Mouse (Mus musculus) midbrain, postnatal 0 days (tissue): ENCODE data around the gene Bst2. TPM values are rescaled to one million over a fixed set of nuclear protein-coding genes. Genes with fewer than 3 reads are reported as not detected.

Source experiments
- ATAC-seq: fragments of 200-750 bp; cut with Nextera tagmentation; 2 replicates; pipeline ENCODE4 v1.8.0; 2017; ENCODE audit warnings: moderate number of reproducible peaks, mild to moderate bottlenecking, moderate TSS enrichment, moderate library complexity; ENCODE audit not compliant: low FRiP score
- DNase-seq: peaks from one replicate; pipeline ENCODE4 v3.0.0-alpha.2; 2015; ENCODE audit warnings: low spot score
- H3K27ac ChIP-seq: fragments of 300-500 bp; sonication (generic); 2 replicates; pipeline ENCODE4 v1.5.1; 2014; ENCODE audit warnings: low read depth, mild to moderate bottlenecking, low read length, mixed read lengths
- H3K27me3 ChIP-seq: fragments of 300-500 bp; sonication (generic); 2 replicates; pipeline ENCODE4 v1.6.1; 2014; ENCODE audit warnings: low read length, control low read depth, mixed read lengths; ENCODE audit not compliant: insufficient read depth
- H3K36me3 ChIP-seq: fragments of 300-500 bp; sonication (generic); 2 replicates; pipeline ENCODE4 v1.6.1; 2014; ENCODE audit warnings: low read length, control low read depth, mixed read lengths; ENCODE audit not compliant: insufficient read depth
- H3K4me1 ChIP-seq: fragments of 300-500 bp; sonication (generic); 2 replicates; pipeline ENCODE4 v1.6.1; 2014; ENCODE audit warnings: mild to moderate bottlenecking, control low read depth, antibody characterized with exemption, low read length, mixed read lengths; ENCODE audit not compliant: insufficient read depth
- H3K4me2 ChIP-seq: fragments of 300-500 bp; sonication (generic); 2 replicates; pipeline ENCODE4 v1.6.1; 2014; ENCODE audit warnings: low read depth, mild to moderate bottlenecking, low read length, mixed read lengths; ENCODE audit not compliant: poor library complexity, severe bottlenecking
- H3K4me3 ChIP-seq: fragments of 300-500 bp; sonication (generic); 2 replicates; pipeline ENCODE4 v1.5.1; 2014; ENCODE audit warnings: low read depth, mild to moderate bottlenecking, low read length, moderate library complexity
- H3K9ac ChIP-seq: fragments of 300-500 bp; sonication (generic); replicated peaks from 2 replicates; pipeline ENCODE4 v1.6.1; 2014; ENCODE audit warnings: mild to moderate bottlenecking, low read length, moderate library complexity, mixed read lengths; ENCODE audit not compliant: poor library complexity, severe bottlenecking
- H3K9me3 ChIP-seq: fragments of 300-500 bp; sonication (generic); 2 replicates; pipeline ENCODE4 v1.6.1; 2016; ENCODE audit warnings: low read length, control low read depth
- CTCF ChIP-seq: IDR thresholded peaks from 2 replicates; pipeline ENCODE4 v1.5.1; 2016; ENCODE audit warnings: antibody characterized with exemption, mild to moderate bottlenecking
- WGBS: fragments of 180-500 bp; shearing (Covaris S2); extraction: QIAGEN DNeasy Blood & Tissue Kit; methylation state at CpG from one replicate; pipeline ENCODE4 v1.1.7; 2014; 5-methylcytosine and 5-hydroxymethylcytosine counted together
- polyA plus RNA-seq: library from polyadenylated mRNA; unstranded; fragments of >200 nt; fragmentation: Nextera tagmentation; extraction: Ambion mirVana; gene quantifications from 2 replicates; pipeline ENCODE4 v1.2.1, GENCODE M21; 2015
- total RNA-seq: library from RNA; depleted of rRNA; stranded (reverse); fragments of >200 nt; gene quantifications from 2 replicates; pipeline ENCODE4 v1.2.3, GENCODE M21; 2014

Bst2 gene
- total and polyA plus RNA-seq, 2 experiments from 2014 or later: 15.3 TPM

DNA sequence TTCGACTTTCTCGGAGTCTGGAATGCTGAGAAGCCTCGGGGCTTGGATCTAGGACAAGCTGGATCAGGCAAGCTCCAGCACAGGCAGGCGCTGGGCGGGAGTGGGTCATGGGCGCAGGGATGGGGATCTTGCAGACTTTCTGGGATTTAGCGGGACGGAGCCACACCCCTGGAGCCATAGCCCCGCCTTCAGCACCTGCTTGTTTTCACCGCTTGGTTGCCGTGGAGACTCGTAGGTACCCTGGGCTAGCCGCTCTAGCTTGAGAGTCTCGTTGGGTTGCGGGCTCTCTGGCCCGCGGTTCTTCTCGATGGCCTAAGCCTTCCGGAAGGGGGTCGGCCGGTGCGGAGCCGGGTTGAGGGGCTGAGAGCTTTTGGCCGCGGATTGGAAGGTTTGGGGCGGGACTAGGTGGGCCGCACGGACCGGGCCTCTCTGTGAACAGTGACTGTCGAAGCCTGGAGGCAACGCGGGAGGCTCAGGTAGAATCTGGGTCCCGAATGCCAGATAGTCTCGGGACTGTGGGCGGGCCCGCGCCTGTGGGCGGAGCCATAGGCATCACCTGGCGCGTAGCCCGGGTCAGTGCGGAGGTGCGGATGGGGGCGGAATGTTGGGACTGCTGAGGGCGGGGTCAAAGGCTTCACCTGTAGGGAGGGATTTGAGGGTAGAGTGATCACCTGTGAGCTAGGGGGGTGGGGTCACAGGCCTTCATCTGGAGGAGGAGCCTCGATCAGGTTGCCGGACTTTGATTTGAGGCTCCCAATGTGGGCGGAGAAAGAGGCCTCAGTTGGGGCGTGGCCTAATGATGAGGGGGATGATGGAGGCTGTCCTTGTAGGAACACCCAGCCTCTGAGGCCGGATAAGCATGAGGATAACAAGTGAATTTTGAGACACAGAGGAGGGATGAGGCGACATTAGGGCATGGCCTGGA, 32.4 kb upstream of the Bst2 start:
- Histone ChIP-seq H3K4me3 (peak overlapping the region; percentile 65), H3K36me3 (no peaks in the 10 kb centered on the region), H3K4me1 (peaks cover 8% of the 10 kb centered on the region; the same call in 1 of the 2 replicates), H3K27me3 (0 out of 2 replicates have a peak, but pooled peaks cover 4% of the 10 kb centered on the region), H3K9ac (peak overlapping the region; percentile 79), H3K9me3 (no peaks in the 10 kb centered on the region), H3K4me2 (peak overlapping the region; percentile 77), H3K27ac (peak overlapping the region; percentile 89)
- peak; percentile 95 for DNase-seq
- no peak; the same call in 1 of the 2 replicates for TF ChIP-seq CTCF
- ATAC-seq: peak; percentile 79
- under 1% methylated on average over 50 of the region's 51 CpGs for WGBS

DNA sequence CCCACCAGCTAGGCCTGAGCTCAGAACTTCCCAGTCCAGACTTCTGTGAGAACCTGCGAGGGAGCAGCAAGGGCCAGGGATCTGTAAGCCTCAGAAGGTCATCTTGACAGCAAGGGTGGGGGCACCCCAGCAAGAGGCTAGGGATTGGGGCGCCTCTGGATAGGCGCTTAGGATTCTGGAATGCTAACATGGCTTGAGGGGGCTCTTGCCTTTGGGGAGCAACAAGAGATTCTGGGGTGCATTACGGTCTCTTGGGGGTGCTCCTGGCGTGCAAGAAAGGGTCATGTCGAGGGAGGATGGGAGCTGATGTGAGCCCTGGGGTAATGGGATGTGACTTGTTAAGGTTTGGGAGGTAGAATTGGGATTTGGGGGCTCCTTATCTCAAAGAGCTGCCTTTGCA, 31.7 kb upstream of the Bst2 start:
- WGBS: 18% methylated on average over 6 of the region's 6 CpGs
- peak overlapping the region; percentile 79 for H3K9ac ChIP-seq

DNA sequence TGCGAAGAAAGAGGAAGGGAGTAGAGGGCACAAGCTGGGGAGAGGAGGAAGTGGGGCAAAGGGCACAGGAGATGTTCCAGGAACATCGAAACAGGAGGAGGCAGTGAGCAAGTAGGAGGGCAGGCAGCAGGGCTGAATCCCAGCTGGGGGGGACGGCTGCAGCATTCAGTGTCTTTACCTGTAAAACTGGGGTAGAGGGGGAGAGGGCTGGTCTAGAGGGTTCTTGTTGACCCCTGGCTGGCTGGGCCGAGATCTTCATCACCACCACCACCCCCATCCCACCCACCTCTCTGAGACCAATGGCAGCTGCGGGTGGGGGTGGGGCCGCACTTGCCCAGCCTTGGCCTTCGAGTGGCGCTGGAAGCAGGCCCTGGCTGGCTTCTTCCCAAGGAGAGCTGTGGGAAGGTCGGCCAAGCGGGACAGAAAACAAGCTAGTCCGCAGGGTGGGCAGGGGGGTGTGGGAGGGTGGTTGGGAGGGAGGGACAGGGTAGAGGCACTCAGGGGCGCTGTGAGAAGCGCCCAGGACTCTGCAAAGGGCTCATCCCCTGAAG, 31.2 kb upstream of the Bst2 start, which contains the start of gene Slc27a1:
Gene Slc27a1 (plus strand): TSS at position 496 of the 551 bp plus-strand sequence.
- H3K4me1 ChIP-seq: peaks cover 8% of the 10 kb centered on the region; the same call in 1 of the 2 replicates
- 13% methylated on average over 11 of the region's 13 CpGs for WGBS
- peak within 1 kb of the TSS; percentile 89 for H3K27ac ChIP-seq
- peak within 1 kb of the TSS; percentile 65 for H3K4me3 ChIP-seq
- no peak for TF ChIP-seq CTCF
- peak within 1 kb of the TSS; percentile 79 for H3K9ac ChIP-seq
- no peaks in the 10 kb centered on the region for H3K9me3 ChIP-seq
- ATAC-seq (0 out of 2 replicates have a peak, but pooled peaks have one; percentile 2), DNase-seq (peak; percentile 80)
- peak within 1 kb of the TSS; percentile 77 for H3K4me2 ChIP-seq
- no peaks in the 10 kb centered on the region for H3K36me3 ChIP-seq
- 0 out of 2 replicates have a peak, but pooled peaks cover 4% of the 10 kb centered on the region for H3K27me3 ChIP-seq

More for the DNA sequence above, 31.7 kb upstream of the Bst2 start:
- ATAC-seq (no peak), DNase-seq (no peak)
- H3K9me3 ChIP-seq: no peaks in the 10 kb centered on the region
- H3K4me1 ChIP-seq: peaks cover 8% of the 10 kb centered on the region; the same call in 1 of the 2 replicates
- H3K4me3 ChIP-seq: peak overlapping the region; percentile 65
- H3K4me2 ChIP-seq: peak overlapping the region; percentile 77
- TF ChIP-seq CTCF: no peak
- 0 out of 2 replicates have a peak, but pooled peaks cover 4% of the 10 kb centered on the region for H3K27me3 ChIP-seq
- H3K36me3 ChIP-seq: no peaks in the 10 kb centered on the region
- peak overlapping the region; percentile 89 for H3K27ac ChIP-seq

DNA sequence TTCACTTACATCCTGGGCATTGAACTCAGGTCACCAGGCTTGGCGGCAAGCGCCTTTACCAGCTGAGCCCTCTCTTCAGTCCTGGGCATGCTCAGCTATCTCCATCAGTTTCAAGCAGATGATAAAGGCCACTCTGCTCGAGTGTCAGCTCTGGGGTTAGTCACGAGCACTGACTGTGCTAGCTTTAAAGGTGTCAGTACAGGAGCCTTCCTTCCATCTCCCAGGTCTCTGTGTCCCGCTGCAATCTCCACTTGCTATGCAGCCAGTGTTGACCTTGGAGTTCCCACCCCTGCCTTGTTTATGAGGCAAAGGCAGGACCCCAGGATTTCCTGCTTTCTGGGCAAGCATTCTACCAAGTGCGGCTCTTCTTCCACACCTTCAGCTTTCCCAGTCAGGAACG, 30.3 kb upstream of the Bst2 start:
- no peak overlapping the region for H3K9ac ChIP-seq
- H3K4me2 ChIP-seq: no peak overlapping the region
- no peak overlapping the region for H3K4me3 ChIP-seq
- no peak for ATAC-seq
- H3K27ac ChIP-seq: no peak overlapping the region
- whole genome bisulfite sequencing: 79% methylated on average over 7 of the region's 7 CpGs
- H3K27me3 ChIP-seq: 0 out of 2 replicates have a peak, but pooled peaks cover 6% of the 10 kb centered on the region
- no peak for TF ChIP-seq CTCF
- no peaks in the 10 kb centered on the region for H3K9me3 ChIP-seq
- H3K36me3 ChIP-seq: no peaks in the 10 kb centered on the region
- no peak for DNase-seq
- H3K4me1 ChIP-seq: peaks cover 8% of the 10 kb centered on the region; the same call in 1 of the 2 replicates

DNA sequence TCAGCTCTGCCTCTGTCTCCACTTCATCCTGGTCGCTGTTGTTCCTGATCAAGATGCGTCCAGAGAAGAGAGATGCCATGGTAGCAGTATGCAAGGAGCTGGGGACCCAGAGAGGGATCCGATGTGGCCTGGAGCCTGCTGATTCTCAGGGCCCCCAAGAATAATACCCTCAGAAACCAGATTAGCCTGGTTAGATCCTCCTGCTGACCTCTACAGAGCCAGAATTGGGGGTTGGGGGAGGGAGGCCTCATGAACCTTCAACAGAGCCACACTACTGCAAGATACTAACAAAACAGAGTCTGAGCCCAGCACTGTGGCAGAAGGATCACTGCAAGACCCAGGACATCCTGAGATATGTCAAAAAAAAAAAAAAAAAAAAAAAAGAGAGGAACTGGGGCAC, 29.2 kb upstream of the Bst2 start, which contains the start of gene Nxnl1:
Gene Nxnl1 (minus strand): TSS at position 101 of the 400 bp plus-strand sequence.
- no peaks in the 10 kb centered on the region for H3K9me3 ChIP-seq
- ATAC-seq (no peak), DNase-seq (no peak)
- no peak within 1 kb of the TSS for H3K27ac ChIP-seq
- no peak for TF ChIP-seq CTCF
- no peak within 1 kb of the TSS for H3K4me3 ChIP-seq
- WGBS: 51% methylated on average over 3 of the region's 3 CpGs
- H3K36me3 ChIP-seq: no peaks in the 10 kb centered on the region
- H3K9ac ChIP-seq: no peak within 1 kb of the TSS
- H3K4me2 ChIP-seq: no peak within 1 kb of the TSS
- peaks cover 16% of the 10 kb centered on the region for H3K27me3 ChIP-seq
- 0 out of 2 replicates have a peak, but pooled peaks cover 5% of the 10 kb centered on the region for H3K4me1 ChIP-seq
